ENCODE assay signal across 26 mouse cellular contexts in the genomic region with DNA sequence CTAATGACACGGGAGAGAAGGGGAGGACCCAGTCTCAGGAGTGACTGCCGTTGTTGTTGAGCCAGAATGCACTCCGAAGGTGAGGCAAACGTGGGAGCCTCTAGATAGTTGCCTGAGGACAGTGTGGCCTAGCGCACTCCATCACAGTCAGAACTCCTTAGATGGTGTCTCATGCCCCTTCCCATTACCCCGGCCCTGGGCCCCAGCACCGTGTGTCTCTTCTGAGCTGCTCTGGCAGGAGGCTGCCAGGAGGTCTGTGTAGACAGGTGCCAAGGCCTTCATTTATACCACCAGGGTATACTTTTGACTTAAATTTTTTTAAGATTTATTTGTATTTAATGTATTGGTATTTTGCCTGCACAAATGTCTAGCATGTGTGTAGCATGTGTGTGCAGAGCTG. TPM values are rescaled to one million over a fixed set of nuclear protein-coding genes. Genes with fewer than 3 reads are reported as not detected.
"Had no signal": no experiment of that assay in that cellular context is flagged by ENCODE, and none has a peak within 500 bp of the region (broad histone marks: within the 10 kb centered on the region; RNA-seq: fewer than 3 reads in every experiment).

No protein-coding gene starts in this region.

- H3K9ac ChIP-seq: heart, embryonic 13.5 days; heart, embryonic 15.5 days; hindbrain, embryonic 12.5 days; hindbrain, embryonic 14.5 days; intestine, embryonic 15.5 days; liver, embryonic 13.5 days; liver, embryonic 15.5 days had no signal

- DNase-seq: gastrocnemius, adult 2 months; gastrocnemius, postnatal 10 days; gastrocnemius, postnatal 25 days; heart, adult 2 months; heart, postnatal 4 days; kidney, adult 18-20 months; kidney, adult 8-10 months; kidney, postnatal 10 days; kidney, postnatal 25 days; kidney, postnatal 4 days; liver, embryonic 13.5 days had no signal

- H3K9me3 ChIP-seq: heart, embryonic 15.5 days; intestine, embryonic 15.5 days; liver, embryonic 13.5 days; liver, embryonic 15.5 days had no signal

- ATAC-seq: hindbrain, embryonic 16.5 days; inflammation-experienced regulatory T-cells, adult 6 months; intestine, embryonic 15.5 days; intestine, postnatal 0 days had no signal

- H3K4me1 ChIP-seq: heart, embryonic 13.5 days; heart, embryonic 15.5 days; hindbrain, embryonic 10.5 days; intestine, embryonic 15.5 days; liver, embryonic 13.5 days; liver, embryonic 15.5 days had no signal

- H3K27me3 ChIP-seq: heart, embryonic 13.5 days; heart, embryonic 15.5 days; hindbrain, embryonic 12.5 days; intestine, embryonic 15.5 days; liver, embryonic 13.5 days; liver, embryonic 15.5 days had no signal

- H3K36me3 ChIP-seq: heart, embryonic 13.5 days; heart, embryonic 15.5 days; hindbrain, embryonic 10.5 days; hindbrain, embryonic 12.5 days; intestine, embryonic 15.5 days; liver, embryonic 13.5 days; liver, embryonic 15.5 days had no signal

- H3K27ac ChIP-seq: gastrocnemius, adult 2 months; heart, adult 2 months; heart, embryonic 13.5 days; heart, embryonic 15.5 days; hindbrain, embryonic 10.5 days; hindbrain, embryonic 12.5 days; hindbrain, embryonic 14.5 days; intestine, embryonic 15.5 days; layer of hippocampus, adult 2 months; left cerebral cortex, adult 2 months; liver, embryonic 13.5 days; liver, embryonic 15.5 days had no signal

- H3K4me3 ChIP-seq: gastrocnemius, adult 2 months; heart, adult 2 months; heart, embryonic 13.5 days; heart, embryonic 15.5 days; hindbrain, embryonic 10.5 days; hindbrain, embryonic 12.5 days; intestine, embryonic 15.5 days; layer of hippocampus, adult 2 months; left cerebral cortex, adult 2 months; liver, embryonic 13.5 days; liver, embryonic 15.5 days had no signal

- H3K4me2 ChIP-seq: heart, embryonic 11.5 days; heart, embryonic 13.5 days; heart, embryonic 15.5 days; hindbrain, embryonic 12.5 days; hindbrain, embryonic 14.5 days; intestine, embryonic 15.5 days; liver, embryonic 11.5 days; liver, embryonic 13.5 days; liver, embryonic 15.5 days had no signal

RNA-seq across cellular contexts. Expression of a gene that starts 41.8 kb away (rescaled TPM):
- total RNA-seq: granulocyte monocyte progenitor cell, adult 5-6 weeks had no signal
- polyA plus RNA-seq: inflammation-experienced regulatory T-cells, adult 6 months had no signal
